Mouse (Mus musculus): ENCODE results near the gene Fzd4.
A peak's percentile ranks its signal among the peaks of the same experiment; 100 is the strongest.

The Fzd4 gene

DNA sequence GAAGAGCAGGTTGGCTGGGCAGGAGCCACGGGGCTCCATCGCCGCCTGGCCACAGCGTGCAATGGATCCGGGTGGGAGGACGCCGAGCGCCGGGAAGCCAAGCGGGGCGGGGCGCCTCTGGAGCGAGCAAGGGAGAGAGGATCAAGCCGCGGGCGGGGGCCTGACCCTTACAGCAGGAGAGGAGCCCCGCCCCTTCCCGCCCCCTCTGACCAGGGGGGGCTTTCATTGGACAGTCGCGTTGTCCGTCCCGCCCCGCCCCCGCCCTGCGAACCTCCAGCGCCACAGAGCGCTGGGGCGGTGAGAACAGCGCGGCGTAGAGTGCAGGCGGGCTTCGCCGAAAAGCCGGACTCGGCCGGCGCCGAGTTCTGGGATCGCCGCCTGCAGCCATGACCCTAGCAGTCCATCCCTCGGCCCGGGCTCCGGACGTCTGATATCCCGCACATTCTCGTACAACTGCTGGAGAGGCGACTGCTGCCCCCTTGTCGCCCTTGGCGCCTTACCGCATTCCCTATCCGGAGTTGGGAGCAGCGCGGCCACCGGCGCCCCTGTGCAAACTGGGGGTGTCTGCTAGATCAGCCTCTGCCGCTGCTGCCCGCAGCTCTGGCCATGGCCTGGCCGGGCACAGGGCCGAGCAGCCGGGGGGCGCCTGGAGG is at the start of gene Fzd4, which contains the start of gene Tmem135:
Gene Fzd4 (plus strand): TSS at position 275 of the 653 bp plus-strand sequence.
Gene Tmem135 (minus strand): TSS at position 142 of the 653 bp plus-strand sequence.
- peak; percentile 99 for DNase-seq

DNA sequence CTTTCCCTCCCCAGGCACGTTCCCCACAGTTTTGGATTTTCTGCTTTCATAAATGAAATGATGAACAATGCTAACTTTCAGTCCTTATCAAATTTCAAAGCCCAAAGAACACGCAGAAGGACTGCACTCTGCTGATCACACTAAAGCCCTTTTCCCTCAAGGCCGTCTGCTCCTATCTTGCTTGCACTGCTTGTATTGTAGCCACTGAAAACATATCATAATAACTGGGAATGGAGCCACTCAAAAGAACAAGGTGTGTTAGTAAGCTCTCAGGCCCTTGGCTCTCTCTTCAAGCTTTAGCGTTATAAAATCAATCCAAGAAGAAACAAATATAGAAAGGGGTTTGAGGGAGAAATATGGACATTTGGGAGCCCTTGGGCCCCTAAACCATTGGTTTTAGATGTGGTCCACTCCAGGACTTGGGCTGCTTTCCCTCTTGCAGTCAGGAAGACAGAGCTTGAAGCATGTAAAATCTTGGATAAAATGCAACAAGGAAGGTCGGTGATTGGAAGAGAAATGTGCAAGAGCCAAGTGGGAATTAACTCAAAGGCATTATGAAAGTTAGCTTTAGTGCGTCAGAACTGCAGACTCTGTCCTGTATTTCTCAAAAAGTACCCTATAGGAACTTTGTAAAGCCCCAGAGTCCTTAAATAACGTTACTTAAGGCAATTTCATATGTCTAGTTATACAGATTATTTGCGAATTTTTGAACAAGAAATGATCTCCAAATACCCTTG is 48.5 kb upstream of the Fzd4 start:
- no peak for DNase-seq

DNA sequence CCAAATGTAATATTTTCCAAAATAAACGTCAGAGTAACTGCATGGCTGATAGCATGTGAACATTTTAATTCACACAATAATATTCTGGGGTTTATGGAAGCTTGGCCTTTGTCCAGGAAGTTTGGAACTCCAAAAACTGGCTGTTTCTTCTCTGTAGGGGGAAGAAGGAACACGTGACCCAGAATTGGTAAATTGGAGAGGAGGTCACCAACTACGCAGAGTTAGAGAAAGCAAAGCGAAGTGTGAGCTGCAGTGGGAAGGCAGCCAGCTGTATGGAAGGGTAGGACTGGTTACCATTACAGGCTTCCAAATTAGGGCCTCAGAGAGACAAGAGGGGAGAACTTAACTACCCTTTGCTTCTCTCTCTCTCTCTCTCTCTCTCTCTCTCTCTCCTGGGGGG is 47.8 kb upstream of the Fzd4 start:
- peak; percentile 14 for DNase-seq

DNA sequence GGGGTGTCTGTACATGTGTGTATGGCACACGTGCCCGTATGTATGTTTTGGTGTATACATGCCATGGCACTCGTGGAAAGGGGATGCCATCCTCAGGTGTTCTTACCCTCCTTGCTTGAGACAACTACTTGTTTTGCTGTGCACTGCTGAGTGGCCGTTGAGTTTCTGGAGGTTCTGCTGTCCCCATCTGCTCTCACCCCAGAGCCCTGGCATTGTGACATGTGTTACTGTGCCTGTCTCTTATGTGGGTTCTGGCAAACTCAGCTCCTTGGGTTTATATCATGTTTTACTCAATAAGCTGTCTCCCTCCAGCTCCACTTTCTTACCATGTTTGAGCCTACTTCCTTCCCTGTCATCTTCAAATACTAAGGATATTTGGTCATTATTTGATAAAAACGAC is 40.2 kb upstream of the Fzd4 start:
- DNase-seq: no peak

DNA sequence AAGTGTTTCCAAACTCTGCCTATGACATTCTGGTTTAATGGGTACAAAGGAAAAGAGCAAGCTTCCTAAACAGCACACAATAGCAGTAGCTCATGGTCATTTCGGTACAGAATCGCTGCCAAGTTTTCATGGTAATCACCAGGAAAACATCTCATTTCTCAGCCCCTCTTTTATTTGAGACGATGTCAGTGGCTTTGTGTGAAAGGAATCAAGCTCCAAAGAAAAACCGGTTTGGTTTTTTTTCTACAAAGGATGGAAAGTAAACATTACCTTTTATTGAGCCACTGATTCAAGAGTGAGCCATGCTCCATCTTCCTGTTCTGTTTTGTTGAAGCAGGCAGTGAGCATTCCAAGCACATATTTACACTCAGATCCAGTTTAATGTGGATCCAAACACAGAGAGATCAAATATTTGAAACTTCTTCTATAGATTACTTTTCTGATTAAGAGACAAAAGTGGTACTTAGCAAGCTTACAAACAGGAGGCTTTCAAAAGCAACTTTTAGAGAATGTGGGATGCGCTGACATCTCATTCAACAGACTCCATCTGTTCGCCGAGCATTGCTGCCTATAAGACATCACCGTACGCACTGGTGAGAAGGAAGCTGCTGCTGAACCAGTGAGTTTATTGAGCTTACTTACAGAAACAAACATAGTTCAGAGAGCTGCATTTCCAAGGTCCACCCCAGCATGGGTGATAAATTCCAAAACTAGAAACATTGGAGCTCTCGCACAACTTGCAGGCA is 38.8 kb upstream of the Fzd4 start:
- no peak for DNase-seq

DNA sequence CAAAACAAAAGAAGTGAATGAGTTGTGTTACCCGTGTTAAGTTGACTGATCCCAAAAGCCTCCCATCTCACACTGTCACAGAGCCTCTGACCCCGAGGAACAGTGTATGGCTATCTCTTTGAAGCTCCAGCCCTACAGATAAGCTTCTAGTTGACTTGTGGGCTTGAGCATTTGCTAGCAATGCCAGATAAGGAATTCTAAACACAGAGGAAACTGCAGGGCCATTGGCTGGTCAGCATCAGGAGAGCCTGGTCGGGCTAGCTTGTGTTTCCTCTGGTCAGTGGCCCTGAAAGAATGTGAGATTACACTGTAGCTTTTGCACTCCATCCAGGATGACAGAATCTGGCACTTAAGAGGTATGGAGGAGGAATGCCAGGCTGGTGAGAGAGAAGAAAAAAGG is 36.5 kb upstream of the Fzd4 start:
- DNase-seq: no peak

DNA sequence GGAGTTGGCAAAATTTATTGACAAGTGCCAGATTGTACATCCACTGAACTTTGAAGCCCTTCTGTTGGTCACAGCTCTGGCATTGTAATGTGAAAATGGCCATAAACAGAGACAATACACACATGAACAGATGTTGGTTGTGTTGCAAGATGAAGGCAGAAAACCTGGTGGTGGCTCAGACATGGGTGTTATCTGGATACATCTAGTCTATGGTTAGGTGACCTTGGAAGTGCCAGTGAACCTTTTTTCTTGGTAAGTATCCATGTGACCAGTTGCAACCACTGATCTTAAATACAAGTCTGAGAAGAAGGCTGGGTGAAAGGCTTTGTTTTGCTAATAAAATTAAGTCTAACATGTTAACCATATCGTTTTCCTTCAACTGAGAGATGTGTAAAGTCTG is 34.1 kb upstream of the Fzd4 start:
- DNase-seq: no peak

DNA sequence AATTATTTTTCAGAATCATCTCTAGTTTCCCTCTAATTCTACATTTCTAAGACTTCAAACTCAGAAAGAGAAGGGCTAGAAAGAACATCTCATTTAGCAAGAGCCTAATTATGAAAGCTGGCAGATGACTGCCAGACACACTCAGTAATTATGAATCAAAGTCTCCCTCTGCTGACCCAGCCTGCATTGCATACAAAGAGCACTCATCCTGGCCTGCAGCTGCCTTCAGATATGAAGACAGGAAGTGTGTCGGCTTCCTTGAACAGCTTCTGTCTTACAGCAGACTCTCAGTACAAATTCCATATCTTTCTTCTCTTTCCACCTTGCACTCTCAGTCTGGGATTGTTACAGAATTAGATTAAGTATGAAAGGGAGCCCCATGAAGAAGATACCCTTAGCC is 33.2 kb upstream of the Fzd4 start:
- peak; percentile 75 for DNase-seq

DNA sequence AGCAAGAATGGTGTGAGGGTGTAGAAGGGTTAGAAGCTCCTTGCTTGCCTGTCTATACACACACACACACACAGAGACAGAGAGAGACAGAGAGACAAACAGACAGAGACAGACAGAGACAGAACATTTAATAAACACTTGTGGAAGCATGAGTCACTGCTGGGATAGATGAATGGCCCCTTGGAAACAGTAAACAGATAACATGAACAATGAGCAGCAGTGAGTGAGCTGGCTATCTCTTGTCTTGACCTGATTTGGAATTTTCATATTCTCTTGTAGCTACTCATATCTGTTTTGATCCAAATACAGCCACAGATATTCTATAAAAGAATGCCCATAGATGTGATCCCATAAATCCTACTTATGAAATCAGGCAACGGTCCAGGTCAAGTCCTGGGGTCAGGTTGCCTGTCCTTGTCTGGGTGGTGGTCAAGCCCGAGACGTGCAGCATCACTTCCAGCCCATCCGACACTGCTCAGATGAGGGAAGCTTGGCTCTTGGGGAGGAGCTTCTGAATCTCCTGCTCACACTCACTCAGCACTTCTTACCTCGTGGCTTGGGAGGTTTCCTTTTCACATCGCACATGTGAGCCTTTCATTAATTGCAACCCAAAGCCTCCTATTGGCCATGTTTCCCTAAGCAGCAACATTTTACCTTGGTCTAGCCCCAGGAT is 32.4 kb upstream of the Fzd4 start:
- DNase-seq: no peak

DNA sequence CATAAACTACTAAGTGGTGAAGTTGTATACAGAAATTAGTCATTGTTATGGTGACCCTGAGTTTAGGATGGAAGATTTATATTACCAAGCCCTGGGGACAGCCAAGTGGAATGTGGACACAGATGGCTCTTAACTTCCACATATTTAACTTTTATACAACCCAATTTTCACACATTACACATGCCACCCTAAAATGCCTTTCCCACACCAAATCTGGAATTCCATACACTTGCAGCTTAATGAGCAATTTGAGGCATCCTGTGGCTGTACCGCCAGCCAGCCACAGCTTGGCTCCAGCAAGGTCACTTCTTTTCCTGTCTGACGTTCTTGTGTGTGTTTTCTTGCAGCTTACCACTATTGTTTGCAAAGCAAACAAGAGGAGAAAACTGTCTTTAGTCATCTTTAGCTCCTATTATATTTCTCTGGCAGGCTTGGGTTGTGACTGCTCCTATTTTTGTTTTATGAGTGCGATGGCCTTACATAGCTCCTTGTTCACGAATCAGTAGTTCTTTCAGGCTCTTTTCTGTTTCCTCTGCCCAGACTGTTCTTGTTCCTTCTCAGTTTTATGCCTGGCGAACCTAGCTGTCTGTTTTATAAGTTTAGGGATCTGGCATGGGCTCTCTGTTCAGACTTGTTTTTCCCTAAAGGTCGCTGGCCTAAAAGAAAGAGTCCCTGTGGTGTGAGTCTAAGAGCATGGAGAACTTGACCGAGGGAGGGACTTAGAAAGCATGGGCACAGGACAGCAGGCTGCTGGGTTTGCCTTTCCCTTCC is 23.0 kb upstream of the Fzd4 start:
- DNase-seq: peak; percentile 33

DNA sequence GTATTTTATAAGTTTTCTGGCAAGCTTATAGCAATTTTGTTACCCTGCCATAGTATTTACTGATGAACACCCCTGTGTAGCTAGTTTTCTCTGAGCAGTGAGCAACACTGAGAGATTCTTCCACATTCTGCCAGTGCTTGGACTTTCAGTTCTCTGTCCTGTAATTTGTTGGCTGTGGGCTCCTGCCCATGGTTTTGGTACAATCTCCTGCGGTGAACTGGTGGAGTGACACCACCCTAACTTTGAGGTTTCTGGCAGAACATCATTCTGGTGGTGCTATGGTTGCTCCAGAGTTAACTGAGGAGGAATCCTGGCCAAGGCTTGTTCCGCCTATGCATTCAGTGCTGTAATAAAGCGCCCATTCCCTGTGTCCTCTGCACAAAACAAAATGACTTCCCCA is 21.3 kb upstream of the Fzd4 start:
- DNase-seq: no peak

DNA sequence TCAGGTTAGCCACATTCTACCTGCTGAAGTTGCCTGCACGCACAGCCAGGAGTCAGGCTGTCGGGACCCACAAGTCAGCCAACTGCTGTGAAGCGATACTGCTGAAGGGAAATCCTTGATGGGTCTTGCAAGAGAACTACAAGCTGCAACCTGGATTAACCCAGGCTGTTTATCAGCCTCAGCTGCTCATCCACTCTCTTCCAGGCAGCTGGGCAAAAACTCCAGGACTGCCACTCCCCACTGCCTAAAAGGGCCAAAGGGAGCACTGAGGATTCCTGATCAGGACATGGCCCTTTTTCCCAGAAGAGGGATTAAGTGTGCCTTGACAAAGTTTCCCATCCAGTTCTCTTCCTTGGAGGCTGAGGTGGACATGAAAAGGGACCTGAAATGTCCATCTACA is 15.2 kb upstream of the Fzd4 start:
- DNase-seq: no peak

DNA sequence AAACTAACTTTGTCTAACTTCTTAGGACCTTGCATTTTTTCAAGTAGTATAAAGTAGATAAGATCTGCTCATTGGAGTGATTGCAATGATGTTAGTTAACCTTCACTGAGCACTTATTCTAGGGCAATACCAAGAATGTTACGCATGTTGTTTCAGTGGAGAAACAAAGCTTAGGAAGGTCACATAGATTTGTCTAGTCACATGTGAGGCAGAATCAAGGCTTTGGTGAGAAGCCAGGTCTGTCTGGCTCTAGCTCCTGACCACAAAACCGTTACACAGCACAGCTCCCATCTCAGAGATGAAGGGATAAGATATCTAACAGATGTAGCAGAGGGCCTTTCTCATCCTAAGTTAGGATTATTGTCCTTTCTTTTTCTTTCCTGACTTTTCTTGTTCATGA is 13.5 kb upstream of the Fzd4 start:
- DNase-seq: no peak

DNA sequence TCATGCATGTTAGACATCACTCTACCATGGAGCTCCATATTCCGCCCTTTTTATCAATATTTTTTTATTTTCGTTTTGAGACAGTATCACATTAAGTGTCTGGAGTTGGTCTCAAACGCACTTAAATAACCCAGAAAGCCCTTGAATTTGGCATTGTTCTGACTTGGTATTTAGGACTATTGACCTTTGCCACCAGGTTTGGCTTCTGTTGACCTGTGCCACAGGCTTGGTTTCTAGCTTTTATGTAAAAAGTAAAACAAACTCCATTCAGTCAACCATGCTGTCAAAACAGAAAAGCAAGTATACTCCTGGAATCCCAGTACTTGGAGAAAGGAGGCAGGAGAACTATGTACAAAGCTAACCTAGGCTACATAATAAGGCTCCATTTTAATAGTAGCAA is 12.9 kb upstream of the Fzd4 start:
- no peak for DNase-seq

DNA sequence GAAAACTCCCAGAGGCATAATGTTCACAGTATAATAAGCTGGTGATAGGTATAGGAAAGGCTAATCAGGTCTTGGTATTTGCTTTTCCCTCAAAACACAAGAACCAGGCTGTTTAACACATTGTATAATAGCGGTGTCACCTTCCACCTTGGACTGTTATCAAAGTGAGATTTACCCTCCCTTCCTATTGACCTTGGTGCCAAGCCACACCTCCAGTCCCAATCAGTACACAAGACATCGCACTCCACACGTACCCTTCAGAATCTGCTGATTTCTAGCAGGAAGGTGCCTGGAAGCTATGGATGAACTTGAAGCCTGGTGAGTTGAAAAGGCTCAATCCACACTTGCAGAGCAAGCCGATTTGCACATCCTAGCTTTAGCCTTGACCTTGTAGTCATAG is 12.3 kb upstream of the Fzd4 start:
- DNase-seq: no peak

DNA sequence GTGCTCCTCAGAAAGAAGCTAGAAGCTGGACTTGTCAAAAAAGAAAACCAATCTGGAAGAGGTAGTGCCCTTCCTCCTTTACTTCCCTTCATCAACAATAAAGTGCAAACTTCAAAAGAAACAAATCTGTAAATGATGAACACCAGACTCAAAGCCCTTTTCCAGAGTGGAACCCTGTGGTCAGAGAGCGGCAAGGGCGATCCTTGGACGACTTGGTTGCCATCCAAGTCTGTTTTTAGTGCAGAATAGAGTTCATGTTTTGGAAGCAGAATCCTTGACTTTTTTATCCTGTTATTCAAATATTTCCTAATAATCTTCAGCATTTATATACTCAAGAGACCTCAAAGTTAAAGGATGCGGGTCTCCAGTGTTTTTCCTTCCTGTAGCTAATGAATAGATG is 11.8 kb upstream of the Fzd4 start:
- peak; percentile 48 for DNase-seq

DNA sequence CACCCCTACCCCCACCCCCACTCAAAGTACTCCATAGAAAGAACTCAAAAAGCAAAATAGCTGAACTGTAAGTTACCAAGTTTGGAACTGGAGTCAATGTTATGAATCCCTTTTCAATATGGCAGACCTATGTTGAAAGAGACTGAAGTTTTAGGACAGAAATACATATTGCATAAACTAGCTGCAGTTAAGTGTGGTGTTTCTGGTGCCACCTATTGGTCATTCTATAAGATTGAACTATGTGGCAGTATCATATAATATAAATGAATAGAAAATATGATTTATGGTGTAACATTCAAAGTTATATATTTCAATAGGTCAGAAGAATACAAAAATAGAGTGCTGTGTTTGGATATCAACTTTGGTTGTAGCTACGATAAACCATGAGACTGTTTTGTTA is 11.3 kb upstream of the Fzd4 start:
- no peak for DNase-seq

DNA sequence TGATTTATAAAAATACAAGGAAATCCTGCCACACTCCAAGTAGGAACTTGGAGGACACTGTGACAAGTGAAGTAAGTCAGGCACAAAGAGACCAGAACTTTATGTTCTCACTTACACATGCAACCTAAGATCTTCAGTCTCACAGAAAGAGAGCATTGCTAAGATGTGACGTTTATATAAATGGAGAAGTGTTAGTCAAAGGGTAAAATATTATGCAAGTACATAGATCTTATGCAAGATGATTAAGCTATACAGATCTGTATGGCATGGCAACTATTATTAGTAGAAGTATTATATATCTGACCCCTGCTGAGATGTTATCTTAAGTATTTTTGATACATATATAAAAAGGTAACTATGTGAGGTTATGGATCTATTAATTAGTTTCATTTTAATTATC is 8.8 kb upstream of the Fzd4 start:
- no peak for DNase-seq

DNA sequence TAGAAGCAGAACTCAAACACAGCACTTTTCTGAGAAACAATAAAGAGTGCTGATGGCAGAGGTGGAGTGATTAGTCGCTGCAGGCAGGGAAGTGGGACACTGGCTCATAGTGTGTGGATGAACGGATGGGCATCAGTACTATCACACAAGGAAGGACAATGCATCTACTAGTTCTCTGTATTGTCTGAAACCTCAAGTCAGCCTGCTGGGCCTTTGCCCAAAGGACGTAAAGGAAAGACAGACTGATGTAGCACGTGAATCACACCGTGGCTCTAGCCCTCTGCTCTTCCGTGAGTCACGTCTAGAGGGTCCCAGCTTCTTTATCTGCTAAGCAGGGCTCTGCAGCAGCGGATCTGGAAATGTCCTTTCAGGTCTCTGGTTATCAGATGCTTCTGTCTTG is 7.8 kb upstream of the Fzd4 start:
- DNase-seq: no peak

DNA sequence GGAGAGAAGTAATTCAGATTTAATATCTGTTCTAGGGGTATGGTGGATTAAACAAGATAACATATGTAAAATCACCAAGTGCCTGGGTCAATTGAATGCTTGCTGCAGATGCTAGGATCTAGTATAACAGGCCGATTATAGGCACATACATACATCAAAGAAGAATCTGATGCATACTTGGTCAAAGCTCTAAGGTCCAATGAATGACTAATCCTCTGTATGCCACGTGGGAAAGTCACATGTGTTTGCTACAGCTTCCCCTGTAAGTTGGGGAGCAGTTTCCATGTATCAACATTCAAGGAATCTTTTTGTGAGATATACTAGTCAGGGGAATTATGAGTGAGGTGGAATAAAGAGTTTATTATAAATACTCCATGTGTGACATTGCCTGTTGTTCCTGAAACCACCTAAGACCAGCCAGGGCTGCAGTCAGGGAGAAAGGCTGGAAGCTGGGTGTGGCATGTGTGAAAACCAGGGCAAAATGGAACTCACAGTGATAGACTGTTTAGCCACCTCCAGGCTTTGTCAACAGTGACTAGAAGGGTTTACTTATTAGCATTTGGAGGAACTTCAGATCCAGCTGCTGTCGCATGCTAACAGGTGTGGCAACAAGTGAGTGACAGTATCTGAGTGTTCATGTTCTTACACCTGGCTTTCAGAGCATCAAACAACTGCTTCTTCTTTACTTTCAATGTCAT is 6.2 kb upstream of the Fzd4 start:
- no peak for DNase-seq

DNA sequence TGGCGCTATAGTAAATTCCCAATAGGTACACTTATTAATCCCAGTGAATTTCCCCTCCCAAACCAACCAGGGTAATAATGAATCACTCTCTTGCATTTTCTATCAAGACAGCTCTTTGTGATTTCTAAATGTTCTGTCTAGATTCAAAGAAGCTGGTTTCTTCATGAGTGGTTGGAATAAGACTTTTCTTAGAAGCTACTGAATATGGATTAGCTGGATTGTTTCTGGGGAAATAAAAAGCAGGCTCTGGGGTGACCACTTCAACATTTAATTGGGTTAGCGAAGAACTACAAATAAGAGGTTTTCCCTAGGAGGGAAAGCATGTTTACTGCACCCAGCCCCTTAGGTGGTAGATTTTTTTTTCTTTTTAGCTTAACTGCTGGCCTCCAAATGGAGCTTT is 3.4 kb upstream of the Fzd4 start:
- DNase-seq: no peak

All from kidney, postnatal 10 days (tissue).